Mouse (Mus musculus): ENCODE measurements around the gene Gprin2. TPM values are rescaled to one million over a fixed set of nuclear protein-coding genes. Genes with fewer than 3 reads are reported as not detected.

Gprin2 gene
- polyA plus RNA-seq, 1 experiment = 0.11 TPM

GRCm38 (mm10) chr14:34220426-34220825 is 19.0 kb upstream of the Gprin2 start:
- H3K27me3 ChIP-seq (replicated peaks; ENCODE audit: control insufficient read depth, insufficient read depth, low read length) = no peaks in the 10 kb centered on the region; the same call in 1 of the 2 replicates
- H3K4me1 ChIP-seq (ENCODE audit: control insufficient read depth, insufficient read depth, low read length) = no peaks in the 10 kb centered on the region
- TF ChIP-seq POLR2A (IDR thresholded peaks at IDR 0.05; ENCODE audit: low read depth, low read length) = no peak
- TF ChIP-seq CTCF (conservative IDR thresholded peaks at IDR 0.05; ENCODE audit: insufficient read depth, insufficient read length, low read depth, low read length) = no peak
- no peaks in the 10 kb centered on the region for H3K36me3 ChIP-seq (ENCODE audit: control insufficient read depth, insufficient read depth, low read length)
- no peak for DNase-seq
- H3K27ac ChIP-seq (ENCODE audit: insufficient read depth, low read depth, low read length) = no peak overlapping the region
- 73% methylated on average over 5 of the region's 5 CpGs for WGBS
- H3K4me3 ChIP-seq (ENCODE audit: insufficient read depth, low read depth, low read length) = no peak overlapping the region

- H3K4me3 ChIP-seq (ENCODE audit: insufficient read depth, low read depth, low read length) = no peak overlapping the region; the same call in 1 of the 2 replicates
- H3K27me3 ChIP-seq (replicated peaks; ENCODE audit: control insufficient read depth, insufficient read depth, low read length) = no peaks in the 10 kb centered on the region; the same call in 1 of the 2 replicates
- no peak for TF ChIP-seq CTCF (conservative IDR thresholded peaks at IDR 0.05; ENCODE audit: insufficient read depth, insufficient read length, low read depth, low read length)
- TF ChIP-seq POLR2A (IDR thresholded peaks at IDR 0.05; ENCODE audit: low read depth, low read length) = no peak
- H3K36me3 ChIP-seq (ENCODE audit: control insufficient read depth, insufficient read depth, low read length) = no peaks in the 10 kb centered on the region
- H3K27ac ChIP-seq (ENCODE audit: insufficient read depth, low read depth, low read length) = no peak overlapping the region
- DNase-seq = no peak
- WGBS = 4% methylated on average over 29 of the region's 29 CpGs
- H3K4me1 ChIP-seq (ENCODE audit: control insufficient read depth, insufficient read depth, low read length) = no peaks in the 10 kb centered on the region
Observed at GRCm38 (mm10) chr14:34219786-34220198, 18.3 kb upstream of the Gprin2 start.

- no peak for DNase-seq
- Histone ChIP-seq H3K27ac (ENCODE audit: insufficient read depth, low read depth, low read length) (no peak within 1 kb of the TSS), H3K4me3 (ENCODE audit: insufficient read depth, low read depth, low read length) (no peak within 1 kb of the TSS; the same call in 1 of the 2 replicates), H3K4me1 (ENCODE audit: control insufficient read depth, insufficient read depth, low read length) (no peaks in the 10 kb centered on the region), H3K36me3 (ENCODE audit: control insufficient read depth, insufficient read depth, low read length) (no peaks in the 10 kb centered on the region), H3K27me3 (replicated peaks; ENCODE audit: control insufficient read depth, insufficient read depth, low read length) (no peaks in the 10 kb centered on the region; the same call in 1 of the 2 replicates)
- 77% methylated on average over 6 of the region's 6 CpGs for whole genome bisulfite sequencing
- TF ChIP-seq POLR2A (IDR thresholded peaks at IDR 0.05; ENCODE audit: low read depth, low read length) (no peak), CTCF (conservative IDR thresholded peaks at IDR 0.05; ENCODE audit: insufficient read depth, insufficient read length, low read depth, low read length) (no peak)
Observed at GRCm38 (mm10) chr14:34219295-34219694, 17.8 kb upstream of the Gprin2 start, which contains the start of gene Syt15. Gene Syt15, plus strand, starts transcription at chr14:34219595.

GRCm38 (mm10) chr14:34215451-34216127 is 14.1 kb upstream of the Gprin2 start:
- Histone ChIP-seq H3K4me1 (ENCODE audit: control insufficient read depth, insufficient read depth, low read length) (no peaks in the 10 kb centered on the region), H3K36me3 (ENCODE audit: control insufficient read depth, insufficient read depth, low read length) (no peaks in the 10 kb centered on the region), H3K27me3 (replicated peaks; ENCODE audit: control insufficient read depth, insufficient read depth, low read length) (no peaks in the 10 kb centered on the region; the same call in 1 of the 2 replicates), H3K27ac (ENCODE audit: insufficient read depth, low read depth, low read length) (no peak overlapping the region), H3K4me3 (ENCODE audit: insufficient read depth, low read depth, low read length) (no peak overlapping the region)
- peak; percentile 53 for DNase-seq
- 41% methylated on average over 6 of the region's 6 CpGs for WGBS
- TF ChIP-seq CTCF (conservative IDR thresholded peaks at IDR 0.05; ENCODE audit: insufficient read depth, insufficient read length, low read depth, low read length) = no peak
- no peak for TF ChIP-seq POLR2A (IDR thresholded peaks at IDR 0.05; ENCODE audit: low read depth, low read length)

- no peaks in the 10 kb centered on the region for H3K4me1 ChIP-seq (ENCODE audit: control insufficient read depth, insufficient read depth, low read length)
- H3K36me3 ChIP-seq (ENCODE audit: control insufficient read depth, insufficient read depth, low read length) = no peaks in the 10 kb centered on the region
- TF ChIP-seq POLR2A (IDR thresholded peaks at IDR 0.05; ENCODE audit: low read depth, low read length) (no peak), CTCF (conservative IDR thresholded peaks at IDR 0.05; ENCODE audit: insufficient read depth, insufficient read length, low read depth, low read length) (no peak)
- no peak for DNase-seq
- H3K27ac ChIP-seq (ENCODE audit: insufficient read depth, low read depth, low read length) = no peak overlapping the region
- H3K27me3 ChIP-seq (replicated peaks; ENCODE audit: control insufficient read depth, insufficient read depth, low read length) = no peaks in the 10 kb centered on the region
- WGBS = 93% methylated on average over 4 of the region's 4 CpGs
- H3K4me3 ChIP-seq (ENCODE audit: insufficient read depth, low read depth, low read length) = no peak overlapping the region
Observed at GRCm38 (mm10) chr14:34209942-34210341, 8.5 kb upstream of the Gprin2 start.

- no peaks in the 10 kb centered on the region for H3K36me3 ChIP-seq (ENCODE audit: control insufficient read depth, insufficient read depth, low read length)
Observed at GRCm38 (mm10) chr14:34209080-34209479, 7.6 kb upstream of the Gprin2 start.

GRCm38 (mm10) chr14:34208651-34209050 is 7.2 kb upstream of the Gprin2 start:
- peak; percentile 50 for DNase-seq
- no peaks in the 10 kb centered on the region for H3K36me3 ChIP-seq (ENCODE audit: control insufficient read depth, insufficient read depth, low read length)
- no peak overlapping the region for H3K27ac ChIP-seq (ENCODE audit: insufficient read depth, low read depth, low read length)
- no peaks in the 10 kb centered on the region for H3K4me1 ChIP-seq (ENCODE audit: control insufficient read depth, insufficient read depth, low read length)
- H3K27me3 ChIP-seq (replicated peaks; ENCODE audit: control insufficient read depth, insufficient read depth, low read length) = no peaks in the 10 kb centered on the region
- H3K4me3 ChIP-seq (ENCODE audit: insufficient read depth, low read depth, low read length) = no peak overlapping the region
- 55% methylated on average over 2 of the region's 2 CpGs for WGBS
- TF ChIP-seq CTCF (conservative IDR thresholded peaks at IDR 0.05; ENCODE audit: insufficient read depth, insufficient read length, low read depth, low read length) (peak; percentile 56), POLR2A (IDR thresholded peaks at IDR 0.05; ENCODE audit: low read depth, low read length) (no peak)

More at GRCm38 (mm10) chr14:34209080-34209479, 7.6 kb upstream of the Gprin2 start:
- no peak overlapping the region for H3K27ac ChIP-seq (ENCODE audit: insufficient read depth, low read depth, low read length)
- H3K4me3 ChIP-seq (ENCODE audit: insufficient read depth, low read depth, low read length) = no peak overlapping the region
- no peaks in the 10 kb centered on the region for H3K4me1 ChIP-seq (ENCODE audit: control insufficient read depth, insufficient read depth, low read length)
- no peak for TF ChIP-seq POLR2A (IDR thresholded peaks at IDR 0.05; ENCODE audit: low read depth, low read length)
- no peak for TF ChIP-seq CTCF (conservative IDR thresholded peaks at IDR 0.05; ENCODE audit: insufficient read depth, insufficient read length, low read depth, low read length)
- WGBS = 60% methylated on average over 4 of the region's 4 CpGs
- no peaks in the 10 kb centered on the region for H3K27me3 ChIP-seq (replicated peaks; ENCODE audit: control insufficient read depth, insufficient read depth, low read length)
- DNase-seq = no peak
